Mouse (Mus musculus) cerebellum, adult 2 months (tissue): ENCODE measurements at regions not wholly inside any gene's neighbourhood (a gene's known extent, or its start where the extent isn't known, plus 50 kb on each side); places are given as distances from the start of the nearest gene placed in this dataset.

Experiments used
- DNase-seq, 2 experiments: peaks; one replicate each; pipeline ENCODE4 v3.0.0; 2021
- H3K27ac ChIP-seq: fragments of 200-500 bp; 2 replicates; pipeline ENCODE4 v1.5.1; 2012; ENCODE audit warnings: low read length, control low read depth, inconsistent platforms; ENCODE audit not compliant: insufficient read depth
- H3K27me3 ChIP-seq: fragments of 200-500 bp; 2 replicates; pipeline ENCODE4 v1.6.1; 2012; ENCODE audit warnings: inconsistent platforms, mild to moderate bottlenecking, low read length, moderate library complexity; ENCODE audit not compliant: control insufficient read depth, insufficient read depth
- H3K4me1 ChIP-seq: fragments of 200-500 bp; 2 replicates; pipeline ENCODE4 v1.6.1; 2011; ENCODE audit warnings: low read length; ENCODE audit not compliant: control insufficient read depth, insufficient read depth
- H3K4me3 ChIP-seq: fragments of 200-500 bp; replicated peaks from 2 replicates; pipeline ENCODE3; 2011; ENCODE audit warnings: mild to moderate bottlenecking, low read depth, low read length, control low read depth; ENCODE audit not compliant: insufficient read depth
- CTCF ChIP-seq: fragments of 200-500 bp; IDR thresholded peaks from 2 replicates; pipeline ENCODE4 v1.5.1; 2011; ENCODE audit warnings: low read depth, mild to moderate bottlenecking, control low read depth, low read length, moderate library complexity, borderline replicate concordance; ENCODE audit not compliant: insufficient read depth
- POLR2A ChIP-seq: fragments of 200-500 bp; IDR thresholded peaks from 2 replicates; pipeline ENCODE4 v1.6.1; 2011; ENCODE audit warnings: low read length, control low read depth, borderline replicate concordance; ENCODE audit not compliant: insufficient read depth
- WGBS: fragments of 180-500 bp; shearing (Covaris S2); methylation state at CpG from one replicate; pipeline ENCODE4 v1.1.7; 2018; 5-methylcytosine and 5-hydroxymethylcytosine counted together

- DNase-seq: no peak
These were observed 240.6 kb upstream of the Akirin2 start for GRCm38 (mm10) chr4:34310061-34310642.

GRCm38 (mm10) chr4:34315848-34316247 is 234.9 kb upstream of the Akirin2 start:
- WGBS: 80% methylated on average over 5 of the region's 5 CpGs
- DNase-seq: no peak
- Histone ChIP-seq H3K4me1 (no peaks in the 10 kb centered on the region), H3K27ac (no peak overlapping the region), H3K27me3 (no peaks in the 10 kb centered on the region), H3K4me3 (no peak overlapping the region)
- TF ChIP-seq POLR2A: no peak
- no peak for TF ChIP-seq CTCF

More at GRCm38 (mm10) chr4:34310061-34310642, 240.6 kb upstream of the Akirin2 start:
- H3K27ac ChIP-seq: no peak overlapping the region
- H3K4me3 ChIP-seq: no peak overlapping the region
- H3K27me3 ChIP-seq: no peaks in the 10 kb centered on the region
- 74% methylated on average over 5 of the region's 5 CpGs for WGBS
- no peaks in the 10 kb centered on the region for H3K4me1 ChIP-seq
- TF ChIP-seq CTCF: no peak
- no peak for TF ChIP-seq POLR2A

GRCm38 (mm10) chr4:34322841-34323240 is 227.9 kb upstream of the Akirin2 start:
- Histone ChIP-seq H3K27ac (no peak overlapping the region), H3K4me3 (no peak overlapping the region), H3K4me1 (peaks cover 5% of the 10 kb centered on the region; the same call in 1 of the 2 replicates), H3K27me3 (no peaks in the 10 kb centered on the region)
- TF ChIP-seq POLR2A (no peak), CTCF (no peak)
- peak; percentile 25 to 50 for DNase-seq
- 19% methylated on average over 3 of the region's 3 CpGs for WGBS

GRCm38 (mm10) chr4:34328151-34328785 is 222.5 kb upstream of the Akirin2 start:
- no peak for DNase-seq
- TF ChIP-seq POLR2A (no peak), CTCF (no peak)
- no peak overlapping the region for H3K27ac ChIP-seq
- H3K4me3 ChIP-seq: no peak overlapping the region
- WGBS: 64% methylated on average over 19 of the region's 19 CpGs
- no peaks in the 10 kb centered on the region for H3K27me3 ChIP-seq
- H3K4me1 ChIP-seq: no peaks in the 10 kb centered on the region

GRCm38 (mm10) chr4:34336971-34337797 is 213.6 kb upstream of the Akirin2 start:
- H3K27me3 ChIP-seq: no peaks in the 10 kb centered on the region
- TF ChIP-seq POLR2A (no peak), CTCF (no peak)
- H3K4me1 ChIP-seq: no peaks in the 10 kb centered on the region
- no peak overlapping the region for H3K4me3 ChIP-seq
- H3K27ac ChIP-seq: no peak overlapping the region
- 42% methylated on average over 14 of the region's 14 CpGs for WGBS
- peak; percentile 9 to 17 for DNase-seq

GRCm38 (mm10) chr4:34337852-34338251 is 212.9 kb upstream of the Akirin2 start:
- no peaks in the 10 kb centered on the region for H3K4me1 ChIP-seq
- no peak for TF ChIP-seq POLR2A
- TF ChIP-seq CTCF: no peak
- WGBS: 40% methylated on average over 13 of the region's 13 CpGs
- no peaks in the 10 kb centered on the region for H3K27me3 ChIP-seq
- no peak for DNase-seq
- no peak overlapping the region for H3K4me3 ChIP-seq
- H3K27ac ChIP-seq: no peak overlapping the region

GRCm38 (mm10) chr4:34340057-34340456 is 210.7 kb upstream of the Akirin2 start:
- Histone ChIP-seq H3K4me3 (no peak overlapping the region), H3K27me3 (no peaks in the 10 kb centered on the region), H3K4me1 (no peaks in the 10 kb centered on the region), H3K27ac (no peak overlapping the region)
- TF ChIP-seq POLR2A: no peak
- no peak for TF ChIP-seq CTCF
- 77% methylated on average over 8 of the region's 8 CpGs for WGBS
- no peak for DNase-seq
